Mouse (Mus musculus) lung, postnatal 4 days (tissue): ENCODE results near the gene Rbfox1.

Source experiments
- DNase-seq, 2 experiments: peaks; one replicate each; pipeline ENCODE4 v3.0.0; 2021

The Rbfox1 gene

GRCm38 (mm10) chr16:6264557-6264956 is 379.4 kb downstream of the Rbfox1 start:
- DNase-seq: no peak

- DNase-seq: no peak
Observed at GRCm38 (mm10) chr16:6265610-6266009, 380.5 kb downstream of the Rbfox1 start.

- no peak for DNase-seq
Observed at GRCm38 (mm10) chr16:6271596-6272370, 386.6 kb downstream of the Rbfox1 start.

GRCm38 (mm10) chr16:6283496-6283895 is 398.3 kb downstream of the Rbfox1 start:
- no peak for DNase-seq

GRCm38 (mm10) chr16:6284317-6284716 is 399.2 kb downstream of the Rbfox1 start:
- DNase-seq: no peak

- DNase-seq: no peak
Observed at GRCm38 (mm10) chr16:6287699-6288098, 402.5 kb downstream of the Rbfox1 start.

- DNase-seq: no peak
Observed at GRCm38 (mm10) chr16:6300112-6300511, 415.0 kb downstream of the Rbfox1 start.

GRCm38 (mm10) chr16:6303082-6303481 is 417.9 kb downstream of the Rbfox1 start:
- DNase-seq: no peak

- peak; percentile 6 to 42 for DNase-seq
Observed at GRCm38 (mm10) chr16:6309940-6310339, 424.8 kb downstream of the Rbfox1 start.

- DNase-seq: no peak
Observed at GRCm38 (mm10) chr16:6310744-6311678, 425.9 kb downstream of the Rbfox1 start.

GRCm38 (mm10) chr16:6313689-6314088 is 428.5 kb downstream of the Rbfox1 start:
- no peak for DNase-seq

GRCm38 (mm10) chr16:6324832-6325231 is 439.7 kb downstream of the Rbfox1 start:
- no peak for DNase-seq

- DNase-seq: no peak
Observed at GRCm38 (mm10) chr16:6331400-6331939, 446.3 kb downstream of the Rbfox1 start.

GRCm38 (mm10) chr16:6333273-6333672 is 448.1 kb downstream of the Rbfox1 start:
- DNase-seq: no peak

- no peak for DNase-seq
Observed at GRCm38 (mm10) chr16:6348103-6348502, 462.9 kb downstream of the Rbfox1 start.

GRCm38 (mm10) chr16:6348581-6349241 is 463.6 kb downstream of the Rbfox1 start:
- DNase-seq: peak; percentile 5 to 40

- no peak for DNase-seq
Observed at GRCm38 (mm10) chr16:6349381-6349780, 464.2 kb downstream of the Rbfox1 start.

GRCm38 (mm10) chr16:6350256-6350655 is 465.1 kb downstream of the Rbfox1 start:
- no peak for DNase-seq

GRCm38 (mm10) chr16:6353191-6353590 is 468.0 kb downstream of the Rbfox1 start:
- DNase-seq: no peak

- no peak for DNase-seq
Observed at GRCm38 (mm10) chr16:6356931-6357330, 471.8 kb downstream of the Rbfox1 start.

- no peak for DNase-seq
Observed at GRCm38 (mm10) chr16:6365793-6366192, 480.6 kb downstream of the Rbfox1 start.

GRCm38 (mm10) chr16:6366649-6367048 is 481.5 kb downstream of the Rbfox1 start:
- DNase-seq: no peak

- no peak for DNase-seq
Observed at GRCm38 (mm10) chr16:6380924-6381323, 495.8 kb downstream of the Rbfox1 start.
